Mouse (Mus musculus) MEL (cell line): ENCODE results near the gene Tbc1d16.

ENCODE experiments used
- JUND ChIP-seq: IDR thresholded peaks from 2 replicates; pipeline ENCODE4 v1.6.1; 2011; ENCODE audit warnings: low read depth, mild to moderate bottlenecking, improper control_type of control experiment, low read length
- MAZ ChIP-seq: IDR thresholded peaks from 2 replicates; pipeline ENCODE4 v1.6.1; 2012; ENCODE audit warnings: low read depth, mild to moderate bottlenecking, inconsistent platforms, low read length, improper control_type of control experiment

DNA sequence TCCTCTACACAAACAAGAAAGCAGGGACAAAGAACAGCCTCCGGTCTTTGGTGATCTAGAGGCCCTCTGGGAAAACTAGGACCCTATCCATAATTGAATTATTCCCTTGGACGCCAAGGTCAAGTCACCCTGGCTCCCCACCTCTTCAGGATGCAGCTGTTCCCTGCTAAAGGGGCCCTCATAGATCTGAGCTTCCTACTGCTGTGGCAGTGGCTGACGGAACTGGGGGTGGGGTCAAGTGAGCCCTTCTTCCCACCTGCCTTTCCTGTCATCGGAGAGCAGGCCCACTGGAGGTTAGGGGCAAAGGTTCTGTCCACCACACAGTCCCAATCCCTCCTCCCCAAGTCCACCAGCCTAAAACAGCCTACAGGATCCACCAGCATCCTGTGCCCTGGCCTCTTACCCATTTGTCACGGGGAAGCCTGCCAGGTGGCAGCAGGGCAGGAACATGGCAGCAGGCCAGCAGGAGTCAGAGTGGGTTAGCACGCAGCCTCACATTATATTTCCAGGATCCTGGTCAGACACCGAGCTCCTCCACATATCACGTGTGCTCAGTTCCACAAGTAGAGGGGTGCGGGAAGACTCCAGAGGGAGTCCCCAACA is 12.3 kb downstream of the Tbc1d16 start:
- TF ChIP-seq MAZ (no peak), JUND (no peak)
